Mouse (Mus musculus): ENCODE data around the gene Ckap2. TPM values are rescaled to one million over a fixed set of nuclear protein-coding genes. Genes with fewer than 3 reads are reported as not detected.
"Not testable (repeated sequence)": the region's sequence is repeated elsewhere in the genome, so short reads cannot be mapped to it uniquely, and the experiment has no call there.

Gene Ckap2
- polyA plus RNA-seq, 1 experiment from 2014 or later = 15.1 TPM

DNA sequence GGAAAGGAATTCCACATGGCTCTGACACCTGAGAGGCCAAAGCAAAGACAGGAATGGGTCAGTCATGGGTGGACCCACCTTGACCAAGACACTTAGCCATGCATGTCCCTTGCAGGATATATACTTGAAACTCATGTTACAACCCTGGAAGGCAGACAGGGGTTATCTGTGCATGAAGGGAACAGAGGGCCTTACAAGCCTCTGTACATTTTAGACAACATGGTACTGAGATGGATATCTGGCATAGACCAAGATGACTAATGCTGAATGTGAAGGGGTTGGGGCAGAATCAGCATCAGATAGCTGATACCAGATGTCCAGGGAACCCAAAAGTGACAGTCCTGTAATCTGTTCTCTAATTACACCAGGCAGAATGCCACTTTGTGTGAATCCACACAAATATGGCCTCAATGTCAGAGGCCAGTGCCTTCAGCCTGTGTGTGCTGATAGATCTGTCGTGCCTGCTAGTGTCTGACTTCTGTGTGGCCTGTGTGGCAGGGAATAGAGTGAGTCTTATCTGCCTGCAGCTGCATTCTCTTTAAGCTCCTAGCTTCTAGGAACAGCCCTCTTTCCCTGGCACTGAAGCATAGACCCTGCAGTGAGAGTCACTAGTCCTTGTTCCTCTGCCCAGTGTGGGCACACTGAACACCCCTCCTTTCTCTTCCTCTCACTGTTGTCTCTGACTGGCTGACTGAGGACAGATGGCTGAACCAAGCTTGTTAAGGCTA lies 41.7 kb downstream of the Ckap2 start:
- Histone ChIP-seq H3K9me3 (no peaks in the 10 kb centered on the region), H3K9ac (no peak overlapping the region), H3K36me3 (0 out of 2 replicates have a peak, but pooled peaks cover 3% of the 10 kb centered on the region), H3K27me3 (no peaks in the 10 kb centered on the region), H3K4me2 (no peak overlapping the region), H3K27ac (replicated peaks) (no peak overlapping the region), H3K4me1 (replicated peaks) (no peaks in the 10 kb centered on the region), H3K4me3 (no peak overlapping the region)
- no peak for ATAC-seq (ENCODE audit: low FRiP score, low read depth)
- WGBS = 83% methylated on average over 1 of the region's 1 CpGs

- WGBS = 76% methylated on average over 4 of the region's 4 CpGs
- H3K4me2 ChIP-seq = no peak overlapping the region
- H3K9ac ChIP-seq = no peak overlapping the region
- H3K27me3 ChIP-seq = no peaks in the 10 kb centered on the region
- H3K36me3 ChIP-seq = no peaks in the 10 kb centered on the region
- no peaks in the 10 kb centered on the region for H3K4me1 ChIP-seq (replicated peaks)
- no peak overlapping the region for H3K27ac ChIP-seq (replicated peaks)
- no peaks in the 10 kb centered on the region for H3K9me3 ChIP-seq
- ATAC-seq (ENCODE audit: low FRiP score, low read depth) = no peak
- no peak overlapping the region for H3K4me3 ChIP-seq
Observed at GRCm38 (mm10) chr8:22142592-22142991, 43.0 kb downstream of the Ckap2 start.

GRCm38 (mm10) chr8:22141836-22142385 lies 43.7 kb downstream of the Ckap2 start:
- no peaks in the 10 kb centered on the region for H3K27me3 ChIP-seq
- H3K4me1 ChIP-seq (replicated peaks) = no peaks in the 10 kb centered on the region
- no peaks in the 10 kb centered on the region for H3K36me3 ChIP-seq
- H3K27ac ChIP-seq (replicated peaks) = no peak overlapping the region
- ATAC-seq (ENCODE audit: low FRiP score, low read depth) = no peak
- 92% methylated on average over 4 of the region's 4 CpGs for WGBS
- no peak overlapping the region for H3K9ac ChIP-seq
- H3K4me3 ChIP-seq = no peak overlapping the region
- no peak overlapping the region for H3K4me2 ChIP-seq
- H3K9me3 ChIP-seq = no peaks in the 10 kb centered on the region

DNA sequence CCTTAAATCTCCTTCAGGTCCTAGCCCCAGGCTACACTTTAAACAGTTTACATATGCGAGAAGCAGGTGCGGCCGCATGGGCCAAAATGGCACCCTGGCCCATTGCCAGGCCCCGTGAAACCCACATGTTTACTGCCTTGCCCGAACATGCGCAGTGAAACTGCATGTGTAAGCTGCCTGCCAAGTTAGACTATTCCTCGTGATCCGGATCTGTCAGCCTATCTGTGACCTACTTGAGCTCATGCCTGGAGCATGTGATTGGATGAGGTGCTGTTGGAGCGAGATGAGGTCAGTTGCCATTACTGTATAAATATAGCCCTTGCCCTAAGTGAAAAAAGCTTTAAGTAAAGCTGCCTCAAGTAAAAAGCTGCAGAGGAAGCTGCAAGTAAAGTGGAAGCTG lies 49.2 kb downstream of the Ckap2 start:
- not testable (repeated sequence) for H3K4me1 ChIP-seq (replicated peaks); H3K36me3 ChIP-seq; ATAC-seq (ENCODE audit: low FRiP score, low read depth); H3K4me2 ChIP-seq; H3K9me3 ChIP-seq; H3K9ac ChIP-seq; H3K27me3 ChIP-seq; H3K4me3 ChIP-seq; H3K27ac ChIP-seq (replicated peaks)
- 81% methylated on average over 9 of the region's 9 CpGs for WGBS

DNA sequence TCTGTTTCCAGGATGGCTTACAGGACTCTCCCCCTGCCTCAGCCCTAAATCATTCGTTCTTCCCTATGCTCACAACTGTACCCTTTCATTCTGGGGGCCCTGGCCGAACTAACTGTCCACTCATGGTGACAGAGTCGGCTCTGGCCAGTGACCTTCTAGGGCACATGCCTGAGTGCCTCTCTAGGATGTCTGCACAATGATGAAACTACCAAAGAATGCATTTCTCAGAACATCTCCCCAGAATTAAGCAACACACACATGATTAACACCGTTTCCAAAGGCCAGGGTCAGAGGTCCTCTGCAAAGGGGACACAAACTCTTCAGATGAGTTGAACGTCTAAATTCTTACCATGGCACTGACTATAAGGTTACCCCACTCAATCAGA lies 50.9 kb downstream of the Ckap2 start:
- ATAC-seq (ENCODE audit: low FRiP score, low read depth) = no peak
- no peak overlapping the region for H3K4me2 ChIP-seq
- WGBS = 87% methylated on average over 5 of the region's 5 CpGs

DNA sequence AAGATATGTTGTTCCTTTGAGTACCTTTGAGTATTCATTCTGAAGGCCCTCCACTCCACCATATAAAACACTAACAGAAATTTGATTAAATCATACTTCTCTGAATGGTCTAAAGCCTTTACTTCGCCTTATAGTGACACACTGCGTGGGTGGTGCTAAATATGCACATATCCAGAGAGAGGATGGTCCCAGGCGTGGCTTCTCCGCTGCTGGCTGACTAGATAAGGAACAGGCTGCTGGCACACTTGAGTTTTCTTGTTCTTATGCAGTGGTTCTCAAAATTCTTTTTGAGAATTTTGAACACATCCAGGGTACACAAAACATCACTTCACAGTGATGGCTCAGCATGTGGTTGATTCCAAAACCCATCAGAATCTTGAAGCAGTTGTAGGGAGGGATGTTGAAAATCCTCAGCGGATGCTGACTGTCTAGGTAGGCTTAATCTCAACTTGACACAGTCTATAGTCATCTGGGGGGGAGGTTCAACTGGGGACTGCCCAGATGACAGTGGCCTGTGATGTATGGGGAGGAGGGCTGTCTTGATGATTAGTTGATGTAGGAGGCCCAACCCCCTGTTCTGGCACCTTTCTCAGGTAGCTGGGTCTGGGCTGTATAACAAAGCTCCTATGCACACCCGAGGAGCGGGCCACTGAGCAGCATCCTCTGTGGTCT lies 51.4 kb downstream of the Ckap2 start:
- Histone ChIP-seq H3K4me1 (replicated peaks) (no peaks in the 10 kb centered on the region), H3K27me3 (no peaks in the 10 kb centered on the region), H3K4me2 (no peak overlapping the region), H3K27ac (replicated peaks) (no peak overlapping the region), H3K4me3 (no peak overlapping the region), H3K36me3 (peaks cover 5% of the 10 kb centered on the region; the same call in 1 of the 2 replicates), H3K9ac (no peak overlapping the region), H3K9me3 (no peaks in the 10 kb centered on the region)
- no peak for ATAC-seq (ENCODE audit: low FRiP score, low read depth)
- 93% methylated on average over 7 of the region's 7 CpGs for WGBS

More for the DNA sequence above, 50.9 kb downstream of the Ckap2 start:
- Histone ChIP-seq H3K9me3 (no peaks in the 10 kb centered on the region), H3K27me3 (no peaks in the 10 kb centered on the region), H3K4me3 (no peak overlapping the region), H3K36me3 (0 out of 2 replicates have a peak, but pooled peaks cover 4% of the 10 kb centered on the region), H3K27ac (replicated peaks) (no peak overlapping the region), H3K9ac (no peak overlapping the region), H3K4me1 (replicated peaks) (no peaks in the 10 kb centered on the region)

- Histone ChIP-seq H3K36me3 (peaks cover 18% of the 10 kb centered on the region; the same call in 1 of the 2 replicates), H3K4me2 (no peak overlapping the region), H3K9ac (no peak overlapping the region), H3K4me3 (no peak overlapping the region), H3K9me3 (no peaks in the 10 kb centered on the region), H3K27me3 (no peaks in the 10 kb centered on the region), H3K4me1 (replicated peaks) (no peaks in the 10 kb centered on the region), H3K27ac (replicated peaks) (no peak overlapping the region)
- ATAC-seq (ENCODE audit: low FRiP score, low read depth) = no peak
- WGBS = 89% methylated on average over 12 of the region's 12 CpGs
Observed at GRCm38 (mm10) chr8:22132062-22132461, 53.6 kb downstream of the Ckap2 start.

DNA sequence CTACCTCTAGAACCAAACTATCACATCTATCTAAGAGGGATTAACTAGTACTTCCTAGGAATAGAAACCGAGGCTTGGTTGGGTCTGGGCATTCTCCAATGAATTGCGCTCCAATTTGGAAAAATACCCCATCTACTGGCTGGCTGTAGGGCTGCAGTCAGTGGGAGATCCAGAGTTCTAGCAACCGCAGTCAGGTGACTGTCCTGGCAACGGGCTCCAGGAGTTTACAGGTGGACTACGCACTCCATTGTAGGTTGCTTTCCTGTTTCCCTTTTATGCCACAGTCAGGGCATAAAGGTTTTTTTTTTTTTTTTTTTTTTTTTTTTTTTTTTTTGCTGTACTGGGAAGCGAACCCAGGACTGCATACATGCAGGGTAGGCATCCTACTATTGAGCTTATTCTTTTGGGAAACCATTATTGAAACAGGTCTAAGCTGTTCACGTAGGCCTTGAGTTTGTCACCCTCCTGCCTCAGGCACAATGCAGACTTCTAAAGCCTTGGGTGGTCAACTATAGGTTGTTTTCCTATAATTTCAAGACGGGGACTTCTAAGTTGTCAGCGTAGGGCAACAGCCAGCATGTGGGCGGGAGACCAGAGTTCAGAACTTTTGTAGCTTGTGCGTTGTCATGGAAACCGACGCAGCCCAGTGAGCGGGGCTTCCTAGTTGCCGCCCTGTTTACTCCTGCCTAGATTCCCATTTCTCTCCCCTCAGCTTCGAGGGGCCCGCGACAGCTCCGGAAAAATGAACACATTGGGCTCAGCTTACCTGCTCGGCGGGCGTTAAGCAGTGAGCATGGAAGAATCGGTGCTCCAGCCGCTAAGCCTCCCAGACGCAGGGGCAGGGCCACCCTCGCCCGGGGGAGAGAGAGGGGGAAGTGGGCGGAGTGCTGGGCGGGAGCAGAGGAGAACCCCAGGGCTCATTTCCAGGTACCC lies 61.1 kb downstream of the Ckap2 start, which contains the start of gene Nek5:
TSS of gene Nek5 (minus strand) at position 834 of the 933 bp plus-strand sequence.
- WGBS = 2% methylated on average over 29 of the region's 29 CpGs
- H3K4me1 ChIP-seq (replicated peaks) = peaks cover 11% of the 10 kb centered on the region
- H3K9ac ChIP-seq = 0 out of 2 replicates have a peak within 1 kb of the TSS, but pooled peaks have one; percentile 1
- H3K27me3 ChIP-seq = no peaks in the 10 kb centered on the region
- peaks cover 14% of the 10 kb centered on the region; the same call in 1 of the 2 replicates for H3K36me3 ChIP-seq
- H3K4me2 ChIP-seq = peak within 1 kb of the TSS; percentile 61
- peak; percentile 83; the same call in 1 of the 2 replicates for ATAC-seq (ENCODE audit: low FRiP score, low read depth)
- H3K27ac ChIP-seq (replicated peaks) = no peak within 1 kb of the TSS
- H3K4me3 ChIP-seq = peak within 1 kb of the TSS; percentile 36
- H3K9me3 ChIP-seq = no peaks in the 10 kb centered on the region

Other genes with a start within 250 kb of the Ckap2 start
- gene Defb35, start 247.5 kb downstream of the Ckap2 start, polyA plus RNA-seq (2015; fragmentation: Nextera tagmentation; extraction: Ambion mirVana) = not detected in 2 replicates
- gene Defb13, start 239.1 kb downstream of the Ckap2 start, polyA plus RNA-seq (2015; fragmentation: Nextera tagmentation; extraction: Ambion mirVana) = not detected in 2 replicates
- not detected in 2 replicates for gene Fam90a1a, start 227.1 kb downstream of the Ckap2 start, polyA plus RNA-seq (2015; fragmentation: Nextera tagmentation; extraction: Ambion mirVana)
- not detected in 2 replicates for gene Ccdc70, start 216.0 kb downstream of the Ckap2 start, polyA plus RNA-seq (2015; fragmentation: Nextera tagmentation; extraction: Ambion mirVana)
- gene Atp7b, start 125.5 kb downstream of the Ckap2 start, polyA plus RNA-seq (2015; fragmentation: Nextera tagmentation; extraction: Ambion mirVana) = 1.8 and 2.0 TPM in 2 replicates
- gene Alg11, start 125.1 kb downstream of the Ckap2 start, polyA plus RNA-seq (2015; fragmentation: Nextera tagmentation; extraction: Ambion mirVana) = 37.9 and 40.9 TPM in 2 replicates
- 1.2 and 1.6 TPM in 2 replicates for gene Nek5, start 60.8 kb downstream of the Ckap2 start, polyA plus RNA-seq (2015; fragmentation: Nextera tagmentation; extraction: Ambion mirVana)
- gene Nek3, start 19.4 kb downstream of the Ckap2 start, polyA plus RNA-seq (2015; fragmentation: Nextera tagmentation; extraction: Ambion mirVana) = 7.6 and 8.4 TPM in 2 replicates
- 41.2 and 42.5 TPM in 2 replicates for gene Vps36, start 7.0 kb upstream of the Ckap2 start, polyA plus RNA-seq (2015; fragmentation: Nextera tagmentation; extraction: Ambion mirVana)
- 8.1 TPM in 2 replicates for gene Thsd1, start 41.5 kb upstream of the Ckap2 start, polyA plus RNA-seq (2015; fragmentation: Nextera tagmentation; extraction: Ambion mirVana)
- gene Tpte, start 97.6 kb upstream of the Ckap2 start, polyA plus RNA-seq (2015; fragmentation: Nextera tagmentation; extraction: Ambion mirVana) = not detected in 2 replicates
- gene Slc25a15, start 212.8 kb upstream of the Ckap2 start, polyA plus RNA-seq (2015; fragmentation: Nextera tagmentation; extraction: Ambion mirVana) = 8.2 TPM in 2 replicates
- 32.1 and 33.3 TPM in 2 replicates for gene Mrps31, start 225.5 kb upstream of the Ckap2 start, polyA plus RNA-seq (2015; fragmentation: Nextera tagmentation; extraction: Ambion mirVana)